Mouse (Mus musculus) heart, postnatal 0 days (tissue): Measurements from ENCODE around the gene Krtap19-2.

ENCODE experiments used
- CTCF ChIP-seq: IDR thresholded peaks from 2 replicates; pipeline ENCODE4 v1.5.1; 2016; ENCODE audit warnings: antibody characterized with exemption, control low read depth, low read depth
- EP300 ChIP-seq: IDR thresholded peaks from 2 replicates; pipeline ENCODE4 v1.6.1; 2016; ENCODE audit warnings: antibody characterized with exemption, low read depth

GRCm38 (mm10) chr16:88847363-88847762 lies 26.7 kb downstream of the Krtap19-2 start:
- no peak for TF ChIP-seq CTCF
- TF ChIP-seq EP300, result no peak
